19 mouse cellular contexts compared by ENCODE assay signal in the genomic region with DNA sequence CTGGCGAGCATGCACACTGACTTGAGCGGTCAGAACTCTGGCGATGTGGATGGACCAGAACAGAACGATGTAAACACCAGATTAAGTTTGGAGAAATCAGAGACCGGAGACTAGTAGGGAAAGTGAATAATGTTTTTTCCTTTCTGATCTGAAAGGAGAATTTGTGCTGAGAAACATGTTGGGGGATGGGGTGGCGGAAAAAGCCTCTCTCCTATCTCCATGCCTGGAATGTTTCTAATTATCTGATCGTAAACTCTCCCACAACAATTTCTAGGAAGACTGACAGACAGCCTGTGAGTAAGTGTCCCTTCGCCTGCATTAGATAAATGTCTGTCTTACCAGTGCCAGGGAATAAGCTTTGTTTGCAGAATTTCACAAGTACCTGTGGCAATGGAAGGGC. TPM values are rescaled to one million over a fixed set of nuclear protein-coding genes. Genes with fewer than 3 reads are reported as not detected.
DNase-seq lines count a peak whose midpoint lies in the region; ATAC-seq lines count a peak whose summit lies in the region.
"Had no signal": no experiment of that assay in that cellular context is flagged by ENCODE, and none has a peak within 500 bp of the region (broad histone marks: within the 10 kb centered on the region; RNA-seq: fewer than 3 reads in every experiment).

No protein-coding gene starts in this region.

- H3K4me2 ChIP-seq in heart, embryonic 15.5 days, result peak overlapping the region; percentile 42
- H3K4me2 ChIP-seq in midbrain, embryonic 11.5 days, result no peak overlapping the region
- no peak overlapping the region for H3K4me2 ChIP-seq in midbrain, embryonic 15.5 days
- peak overlapping the region; percentile 7; the same call in 1 of the 2 replicates for H3K4me2 ChIP-seq in limb, embryonic 12.5 days
- H3K4me2 ChIP-seq: liver, embryonic 11.5 days had no signal

- no peak overlapping the region for H3K27ac ChIP-seq in heart, embryonic 15.5 days
- no peak overlapping the region for H3K27ac ChIP-seq in midbrain, embryonic 11.5 days (ENCODE audit: low read depth, low read length)
- H3K27ac ChIP-seq in midbrain, embryonic 15.5 days, result no peak overlapping the region
- H3K27ac ChIP-seq in limb, embryonic 12.5 days, result no peak overlapping the region
- H3K27ac ChIP-seq: stomach, postnatal 0 days had no signal

- H3K27me3 ChIP-seq in heart, embryonic 15.5 days, result peaks cover 4% of the 10 kb centered on the region; the same call in 1 of the 2 replicates
- no peaks in the 10 kb centered on the region for H3K27me3 ChIP-seq in midbrain, embryonic 11.5 days (ENCODE audit: control insufficient read depth, insufficient read depth, low read length)
- H3K27me3 ChIP-seq in midbrain, embryonic 15.5 days (replicated peaks), result 0 out of 2 replicates have a peak, but pooled peaks cover 7% of the 10 kb centered on the region
- H3K27me3 ChIP-seq in limb, embryonic 12.5 days, result peaks cover 41% of the 10 kb centered on the region

- intact Hi-C loops in left cerebral cortex, postnatal 10 days (cut with DNase I), result no loop called here

- no peaks in the 10 kb centered on the region for H3K9me3 ChIP-seq in heart, embryonic 15.5 days (replicated peaks)
- no peaks in the 10 kb centered on the region for H3K9me3 ChIP-seq in midbrain, embryonic 11.5 days (ENCODE audit: control insufficient read depth, low read length)
- H3K9me3 ChIP-seq in midbrain, embryonic 15.5 days, result no peaks in the 10 kb centered on the region
- no peaks in the 10 kb centered on the region for H3K9me3 ChIP-seq in limb, embryonic 12.5 days

- no peaks in the 10 kb centered on the region for H3K36me3 ChIP-seq in heart, embryonic 15.5 days
- H3K36me3 ChIP-seq in midbrain, embryonic 11.5 days (ENCODE audit: control insufficient read depth, insufficient read depth, low read length), result no peaks in the 10 kb centered on the region
- no peaks in the 10 kb centered on the region for H3K36me3 ChIP-seq in midbrain, embryonic 15.5 days (replicated peaks)
- H3K36me3 ChIP-seq in limb, embryonic 12.5 days, result no peaks in the 10 kb centered on the region

- 26% methylated on average over 8 of the region's 8 CpGs for WGBS in heart, embryonic 15.5 days
- WGBS in midbrain, embryonic 11.5 days, result 81% methylated on average over 8 of the region's 8 CpGs
- 83% methylated on average over 8 of the region's 8 CpGs for WGBS in midbrain, embryonic 15.5 days
- WGBS in limb, embryonic 12.5 days, result 17% methylated on average over 8 of the region's 8 CpGs

- H3K4me1 ChIP-seq in heart, embryonic 15.5 days (replicated peaks), result peaks cover 23% of the 10 kb centered on the region
- peaks cover 12% of the 10 kb centered on the region for H3K4me1 ChIP-seq in midbrain, embryonic 11.5 days (ENCODE audit: control insufficient read depth, insufficient read depth, low read length)
- H3K4me1 ChIP-seq in midbrain, embryonic 15.5 days, result peaks cover 13% of the 10 kb centered on the region; the same call in 1 of the 2 replicates
- peaks cover 42% of the 10 kb centered on the region for H3K4me1 ChIP-seq in limb, embryonic 12.5 days (replicated peaks)

- no peak overlapping the region for H3K4me3 ChIP-seq in heart, embryonic 15.5 days
- no peak overlapping the region for H3K4me3 ChIP-seq in midbrain, embryonic 11.5 days (ENCODE audit: low read depth, low read length)
- no peak overlapping the region for H3K4me3 ChIP-seq in midbrain, embryonic 15.5 days
- no peak overlapping the region for H3K4me3 ChIP-seq in limb, embryonic 12.5 days (replicated peaks)

- no peak for ATAC-seq in heart, embryonic 15.5 days (replicated peaks; ENCODE audit: insufficient number of reproducible peaks, insufficient read depth, low FRiP score, low read depth)
- no peak for ATAC-seq in midbrain, embryonic 11.5 days (ENCODE audit: low FRiP score)
- ATAC-seq in midbrain, embryonic 15.5 days (replicated peaks), result no peak
- no peak for ATAC-seq in limb, embryonic 12.5 days (ENCODE audit: insufficient number of reproducible peaks, insufficient read depth, low FRiP score, low TSS enrichment, low read depth)
- ATAC-seq: CD4-positive, CD25-positive, alpha-beta regulatory T cell, adult 4 months; forebrain, postnatal 0 days had no signal

- peak; percentile 54 for DNase-seq in embryo, embryonic 10.5 days (ENCODE audit: low spot score)
- DNase-seq in embryo, embryonic 11 days, result no peak
- no peak for DNase-seq in heart, adult 18-20 months
- peak; percentile 68 for DNase-seq in midbrain, embryonic 11.5 days (ENCODE audit: low spot score, missing footprints)
- no peak for DNase-seq in left cerebral cortex, postnatal 10 days (ENCODE audit: extremely low spot score in 1 of 2, low spot score in 2 of 2)
- DNase-seq: cerebellum, adult 18-20 months; cerebellum, postnatal 25 days; forebrain, postnatal 0 days; kidney, adult 2 months; lung, adult 2 months; lung, postnatal 36 days had no signal

- H3K9ac ChIP-seq in heart, embryonic 15.5 days, result no peak overlapping the region
- no peak overlapping the region for H3K9ac ChIP-seq in midbrain, embryonic 11.5 days (ENCODE audit: low read length)
- H3K9ac ChIP-seq in midbrain, embryonic 15.5 days, result no peak overlapping the region
- H3K9ac ChIP-seq in limb, embryonic 12.5 days (replicated peaks), result no peak overlapping the region
- H3K9ac ChIP-seq: forebrain, postnatal 0 days had no signal

RNA-seq across cellular contexts. Expression of a gene that starts 16.1 kb away (rescaled TPM):
- 1.7 and 4.5 TPM in 2 replicates for polyA plus RNA-seq in heart, embryonic 15.5 days (2015; fragmentation: Nextera tagmentation; extraction: Ambion mirVana)
- 10 to 100 TPM in 1 of 2 experiments, 1 to 10 TPM in 1; 6.2 to 11.0 TPM for total RNA-seq in heart, adult 18-20 months (2021)
- polyA plus RNA-seq in midbrain, embryonic 11.5 days (2014; fragmentation: Nextera tagmentation; extraction: Ambion mirVana), result 1.9 and 2.7 TPM in 2 replicates
- polyA plus RNA-seq in midbrain, embryonic 15.5 days (2015; fragmentation: Nextera tagmentation; extraction: Ambion mirVana), result 7.0 and 7.4 TPM in 2 replicates
- 3.6 and 3.8 TPM in 2 replicates for polyA plus RNA-seq in limb, embryonic 12.5 days (2016; fragmentation: Nextera tagmentation; extraction: Ambion mirVana)
- 1 to 10 TPM; 3.9 to 4.1 TPM for total RNA-seq in left cerebral cortex, postnatal 10 days (2021)
- total RNA-seq: megakaryocyte-erythroid progenitor cell, adult 5-6 weeks; neutrophil, adult 5-6 weeks had no signal
- polyA plus RNA-seq: CD4-positive, CD25-positive, alpha-beta regulatory T cell, adult 4 months had no signal

Comparison
In these comparisons a context has a peak if more than half of its experiments do, and no peak if none do; other contexts are left out.
1. DNase-seq: peak in embryo, embryonic 10.5 days (single experiment) and midbrain, embryonic 11.5 days (single experiment); none in embryo, embryonic 11 days (single experiment), heart, adult 18-20 months (0 of 2) and left cerebral cortex, postnatal 10 days (0 of 2).
2. H3K4me2 ChIP-seq: peak in heart, embryonic 15.5 days (single experiment) and limb, embryonic 12.5 days (single experiment); none in midbrain, embryonic 11.5 days (single experiment) and midbrain, embryonic 15.5 days (single experiment).